Mouse (Mus musculus) frontal cortex, adult 2 months (tissue): Measurements from ENCODE around the gene Tmem120b. TPM values are rescaled to one million over a fixed set of nuclear protein-coding genes. Genes with fewer than 3 reads are reported as not detected.

Experiments used
- DNase-seq, 2 experiments: peaks; one replicate each; pipeline ENCODE4 v3.0.0; 2022; ENCODE audit warnings: low spot score in 1 of 2; ENCODE audit errors: extremely low spot score in 1 of 2
- polyA plus RNA-seq: library from polyadenylated mRNA; depleted of rRNA; stranded (reverse); fragments of >200 nt; gene quantifications from 2 replicates; pipeline ENCODE4 v1.2.3, GENCODE M21; 2012

The Tmem120b gene
- polyA plus RNA-seq, 1 experiment = 11.5 TPM

DNA sequence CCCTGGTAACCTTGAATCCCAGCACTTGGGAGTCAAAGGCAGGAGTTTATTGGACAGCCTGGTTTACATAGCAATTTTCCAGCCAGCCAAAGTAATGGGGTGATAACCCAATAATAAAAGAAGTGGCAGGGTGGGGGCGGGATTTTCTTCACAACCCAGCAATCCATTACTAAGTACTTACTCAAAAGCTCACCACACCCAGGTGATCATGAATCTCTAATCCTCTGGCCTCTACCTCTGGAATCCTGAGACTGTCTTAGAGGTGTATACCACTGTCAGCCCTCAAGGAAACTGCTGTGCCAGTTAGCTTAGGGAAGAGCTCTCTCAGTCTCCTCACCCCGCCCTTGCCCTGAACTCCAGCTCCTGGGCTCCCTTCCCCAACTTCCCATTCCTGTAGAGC lies 18.3 kb downstream of the Tmem120b start:
- no peak for DNase-seq

DNA sequence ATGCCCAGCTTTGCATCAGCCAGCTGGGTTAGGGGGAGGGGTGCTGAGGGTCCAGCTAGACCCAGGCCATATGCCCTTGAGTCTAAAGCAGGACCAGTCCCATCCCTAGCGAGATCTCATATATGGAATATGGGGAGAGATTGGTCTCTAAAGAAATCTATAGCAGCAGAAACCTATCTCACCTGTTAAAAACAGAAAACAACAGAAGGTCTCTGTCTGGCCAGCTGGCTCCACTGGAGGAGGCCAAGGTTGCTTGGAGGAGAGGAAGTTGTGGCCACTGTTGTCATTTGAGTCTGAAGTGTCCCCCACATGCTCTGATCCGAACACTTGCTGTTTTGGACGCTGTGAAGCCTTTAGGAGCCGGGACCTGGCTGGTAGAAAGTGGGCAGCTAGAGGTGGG lies 20.6 kb downstream of the Tmem120b start:
- DNase-seq = no peak

DNA sequence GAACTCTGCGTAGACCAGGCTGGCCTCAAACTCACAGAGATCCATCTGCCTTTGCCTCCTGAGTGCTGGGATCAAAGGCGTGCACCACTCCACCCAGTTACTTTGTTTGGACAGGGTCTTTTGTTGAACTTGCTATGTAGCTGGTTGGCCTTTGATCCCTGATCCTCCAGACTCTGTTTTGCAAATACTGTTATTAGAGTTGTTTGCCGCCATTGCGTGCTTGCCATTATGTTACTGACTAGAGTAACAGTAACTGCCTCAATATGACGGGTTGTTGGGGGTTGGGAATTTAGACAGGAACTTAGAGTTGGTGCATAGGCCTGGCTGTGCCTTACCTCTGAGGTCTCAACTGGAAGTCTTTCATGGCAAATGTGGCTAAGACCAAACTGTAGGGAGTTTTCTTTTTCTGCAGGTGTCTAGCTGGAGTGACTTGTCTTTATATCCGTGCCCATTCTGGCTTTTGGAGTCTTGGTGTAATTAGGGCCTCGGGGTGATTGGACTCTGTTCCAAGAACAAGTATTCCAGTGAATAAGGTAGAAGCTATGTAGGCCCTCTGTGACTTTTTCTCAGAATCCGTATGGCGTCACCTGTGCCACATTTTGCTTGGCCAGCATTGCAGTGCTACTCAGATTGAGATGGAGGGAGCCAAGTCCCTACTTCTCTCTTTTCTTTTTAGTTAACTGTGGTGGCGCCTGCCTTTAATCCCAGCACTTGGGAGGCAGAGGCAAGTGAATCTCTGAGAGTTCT lies 22.5 kb downstream of the Tmem120b start:
- DNase-seq = no peak

DNA sequence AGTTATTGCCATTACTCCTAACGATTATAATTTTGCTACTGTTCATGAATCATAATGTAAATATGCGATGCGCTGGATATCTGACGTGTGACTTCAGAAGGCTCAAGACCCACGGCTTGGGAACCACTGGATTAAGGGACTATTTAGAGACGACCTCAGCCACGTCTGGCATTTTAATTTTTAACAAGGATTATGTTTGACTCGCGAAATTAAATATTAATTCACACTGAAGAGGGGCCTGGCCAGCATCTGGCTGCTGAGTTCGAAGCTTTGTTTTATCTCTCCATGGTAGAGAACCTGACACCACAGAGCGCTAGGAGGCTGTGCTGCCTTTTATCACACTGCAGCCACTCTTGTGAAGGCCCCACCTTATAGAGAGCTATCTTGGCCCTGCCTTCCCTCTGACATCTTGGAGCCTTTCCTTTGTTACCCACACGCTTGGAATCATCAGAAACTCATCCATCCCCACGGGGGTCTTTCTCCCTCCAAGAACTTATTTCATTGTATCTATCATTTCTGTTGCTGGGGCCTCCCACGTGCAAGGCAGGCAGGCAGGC lies 24.9 kb downstream of the Tmem120b start:
- no peak for DNase-seq

DNA sequence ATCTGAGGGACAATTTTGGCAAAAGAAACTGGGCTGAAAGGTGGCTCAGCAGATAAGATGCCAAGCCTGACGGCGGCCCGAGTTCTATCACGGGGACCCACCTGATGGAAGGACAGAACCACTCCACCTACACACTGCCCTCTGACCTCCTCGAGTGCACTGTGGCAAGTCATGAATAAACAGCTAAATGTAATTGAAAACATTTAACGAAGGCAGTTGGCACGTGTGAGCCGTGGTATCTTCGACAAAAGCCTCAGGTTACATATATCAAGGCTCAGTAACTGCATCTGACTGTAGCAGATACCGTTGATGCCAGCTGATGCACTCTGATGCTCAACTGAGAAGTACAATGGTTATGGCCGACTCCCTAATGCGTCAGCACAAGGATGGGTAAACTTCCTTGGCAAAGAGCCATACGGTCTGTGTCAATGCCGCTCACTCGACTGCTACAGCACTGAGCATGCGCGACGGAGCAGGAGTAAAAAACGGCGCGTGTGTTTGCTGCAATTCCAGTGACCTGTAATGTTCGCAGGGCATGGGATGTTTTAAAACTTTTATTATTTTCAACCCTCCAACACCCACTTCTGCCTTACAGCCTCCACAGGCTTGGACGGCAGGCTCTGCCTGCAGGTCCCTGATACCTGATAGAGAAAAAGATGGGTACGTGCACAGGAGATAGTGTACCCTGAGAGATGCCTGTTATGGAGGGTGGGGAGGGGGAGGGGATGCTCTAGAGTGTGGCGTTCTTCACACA lies 26.2 kb downstream of the Tmem120b start:
- peak in 1 of 2 experiments; percentile 41 for DNase-seq

DNA sequence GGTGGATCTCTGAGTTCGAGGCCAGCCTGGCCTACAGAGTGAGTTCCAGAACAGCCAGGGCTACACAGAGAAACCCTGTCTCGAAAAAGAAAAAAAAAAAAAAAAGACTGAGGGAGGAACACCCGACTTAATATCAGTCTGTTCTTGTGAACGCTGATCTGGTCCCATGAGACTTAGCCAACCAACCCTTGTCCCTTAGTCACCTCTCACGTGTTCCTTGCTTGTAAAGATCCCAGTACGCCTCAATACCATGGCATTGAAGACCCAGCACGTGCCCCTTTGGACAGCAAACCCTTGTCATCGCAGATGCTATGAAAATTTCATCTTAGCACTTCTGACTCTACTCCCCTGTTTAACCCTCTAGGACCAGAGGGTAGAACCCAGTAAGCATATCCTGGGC lies 28.1 kb downstream of the Tmem120b start:
- DNase-seq = no peak

DNA sequence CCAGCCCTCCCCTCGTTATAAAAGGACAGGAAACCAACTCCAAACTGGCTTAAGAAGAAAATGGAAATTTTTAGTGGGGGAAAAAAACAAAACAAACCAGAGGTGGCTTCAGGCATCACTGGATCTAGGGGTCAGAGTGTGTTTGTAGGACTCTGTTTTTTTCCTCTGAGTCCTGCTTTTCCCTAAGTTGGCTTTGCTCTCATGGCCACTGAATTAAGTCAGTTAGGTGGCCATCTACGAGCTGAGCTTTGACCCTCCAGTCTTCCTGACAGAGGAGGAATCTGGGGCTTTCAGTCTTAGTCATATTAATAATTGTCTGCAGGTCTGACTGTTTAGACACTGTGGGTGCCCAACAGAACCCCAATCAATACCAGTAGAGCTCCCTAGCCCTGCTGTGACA lies 30.3 kb downstream of the Tmem120b start:
- no peak for DNase-seq

DNA sequence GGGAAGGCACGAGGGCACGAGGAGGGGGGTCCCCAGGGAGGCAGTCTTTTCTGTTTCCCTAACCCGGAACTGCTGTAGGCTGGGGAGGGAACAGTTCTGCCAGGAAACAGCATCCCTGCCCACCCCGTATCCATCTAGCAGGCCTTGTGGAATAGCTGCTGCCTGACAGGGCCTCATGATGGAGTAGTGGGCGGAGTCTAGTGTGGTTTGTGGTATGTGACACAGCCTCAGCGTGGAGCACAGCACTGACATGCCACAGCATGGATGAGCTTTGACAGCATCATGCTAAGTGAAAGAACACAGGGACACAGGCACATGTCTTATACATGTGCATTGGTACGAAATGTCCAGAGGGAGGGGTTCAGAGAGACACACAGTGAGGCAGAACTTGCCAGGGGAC lies 34.2 kb downstream of the Tmem120b start:
- no peak for DNase-seq

DNA sequence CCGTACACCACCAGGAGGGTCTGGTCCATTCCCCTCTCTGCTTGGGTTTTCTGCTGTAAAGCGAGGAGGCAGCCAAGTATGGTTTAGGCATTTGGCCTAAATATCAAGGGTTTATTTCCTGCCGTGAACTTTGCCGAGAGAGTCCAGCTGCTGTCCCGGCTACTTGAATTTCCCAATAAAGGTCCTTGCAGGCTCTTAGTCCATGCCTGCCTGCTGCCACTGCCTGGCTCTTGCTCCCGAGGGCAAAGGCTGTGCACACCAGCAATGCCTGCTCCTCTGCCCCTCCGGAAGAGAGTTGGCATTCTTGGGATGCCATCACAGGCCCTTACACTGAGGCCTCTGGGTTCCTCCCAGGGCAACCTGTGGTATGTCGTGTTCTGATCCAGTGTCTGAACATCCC lies 35.3 kb downstream of the Tmem120b start:
- no peak for DNase-seq

DNA sequence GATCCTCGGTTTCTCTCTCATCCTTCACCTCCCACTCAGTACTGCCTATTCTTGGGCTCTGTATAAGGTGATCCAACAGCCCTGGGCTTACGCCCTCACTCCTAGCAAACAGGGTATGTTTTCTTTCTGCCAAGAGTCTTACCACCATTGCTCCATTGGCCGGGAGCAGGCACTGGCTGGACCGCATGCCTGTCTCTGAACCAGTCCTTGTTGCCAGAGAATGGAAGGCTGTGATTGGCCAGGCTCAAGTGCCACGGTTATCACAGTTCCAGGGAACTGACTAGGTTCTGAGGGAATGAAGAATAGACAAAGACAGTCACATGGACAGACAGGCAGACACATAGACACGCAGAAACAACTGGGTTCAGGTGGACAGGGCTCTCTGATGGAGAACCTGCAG lies 36.6 kb downstream of the Tmem120b start:
- DNase-seq = no peak

DNA sequence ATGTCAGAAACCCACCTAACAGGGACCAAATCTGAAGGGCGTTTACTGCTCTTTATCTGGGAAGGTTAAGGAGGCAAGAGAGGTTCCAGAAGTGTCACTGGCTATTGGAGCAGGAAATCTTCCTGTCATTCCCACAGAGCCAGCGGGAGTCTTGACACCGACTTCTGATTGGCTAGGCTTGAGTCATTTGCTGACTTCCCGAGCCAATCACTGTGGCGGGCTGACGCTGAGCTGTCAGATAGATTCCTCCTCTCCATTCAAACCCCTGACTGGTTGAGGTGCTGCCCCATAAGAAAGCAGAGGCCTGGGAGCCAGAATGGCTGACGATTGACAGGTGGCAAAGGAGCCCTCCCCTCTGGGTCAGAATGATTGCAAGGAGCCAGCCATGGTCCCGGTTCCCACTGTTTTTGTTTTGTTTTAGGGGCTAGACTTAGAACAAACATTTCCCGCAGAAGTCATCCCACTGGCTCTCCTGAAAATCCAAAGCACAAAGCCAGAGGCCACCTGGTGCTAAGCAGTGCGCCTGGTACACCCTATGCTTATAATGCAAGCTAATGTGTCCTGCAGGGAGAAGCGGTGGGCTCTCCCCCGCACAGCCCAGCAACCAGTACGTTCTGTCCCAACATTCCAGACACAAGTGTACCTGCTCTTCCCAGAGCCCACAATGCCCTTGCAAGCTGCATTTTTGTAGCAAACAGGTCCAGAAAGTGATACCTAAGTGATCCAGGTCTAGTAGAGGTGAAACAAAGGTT lies 41.4 kb downstream of the Tmem120b start:
- DNase-seq = peak in 1 of 2 experiments; percentile 53

DNA sequence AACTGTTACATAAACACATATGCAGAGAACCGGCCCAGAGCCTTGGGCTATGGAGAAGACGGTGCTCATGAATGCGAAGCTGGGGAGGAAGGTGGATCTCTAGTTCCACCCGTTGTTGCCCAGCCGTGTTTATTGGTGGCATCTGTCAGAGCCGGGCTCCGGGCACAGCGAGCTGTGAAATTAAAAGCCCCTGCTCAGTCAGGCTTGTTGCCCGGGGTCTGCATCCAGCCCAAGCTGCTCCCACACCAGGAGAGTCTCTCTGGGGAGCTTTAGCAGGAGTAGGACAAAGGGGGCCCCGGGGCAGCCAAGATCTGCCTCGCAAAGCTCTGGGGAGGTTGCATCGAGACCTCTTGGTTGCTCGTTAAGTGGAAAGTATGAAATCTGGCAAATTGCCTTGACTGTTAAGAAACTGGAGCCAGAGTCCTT lies 42.1 kb downstream of the Tmem120b start:
- no peak for DNase-seq

DNA sequence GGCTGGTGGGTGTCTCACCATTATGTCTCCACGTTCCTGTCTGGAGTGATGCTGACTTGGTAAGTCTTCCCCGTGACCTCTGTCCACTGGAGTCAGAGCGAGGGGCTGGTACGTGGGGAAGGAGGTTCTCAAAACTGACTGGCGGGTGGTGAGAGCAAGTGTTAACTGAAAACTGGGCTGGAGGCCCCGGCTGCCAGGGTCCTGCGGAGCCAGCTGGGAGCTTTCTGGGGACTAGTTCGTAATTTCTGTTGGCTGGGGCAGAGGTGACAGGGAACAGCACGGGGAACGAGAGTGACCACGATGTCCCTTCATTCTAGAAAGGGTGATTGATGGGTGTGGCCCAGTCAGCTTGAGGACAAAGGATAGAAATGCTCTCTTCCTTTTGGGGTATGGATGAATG lies 45.9 kb downstream of the Tmem120b start:
- DNase-seq = no peak

DNA sequence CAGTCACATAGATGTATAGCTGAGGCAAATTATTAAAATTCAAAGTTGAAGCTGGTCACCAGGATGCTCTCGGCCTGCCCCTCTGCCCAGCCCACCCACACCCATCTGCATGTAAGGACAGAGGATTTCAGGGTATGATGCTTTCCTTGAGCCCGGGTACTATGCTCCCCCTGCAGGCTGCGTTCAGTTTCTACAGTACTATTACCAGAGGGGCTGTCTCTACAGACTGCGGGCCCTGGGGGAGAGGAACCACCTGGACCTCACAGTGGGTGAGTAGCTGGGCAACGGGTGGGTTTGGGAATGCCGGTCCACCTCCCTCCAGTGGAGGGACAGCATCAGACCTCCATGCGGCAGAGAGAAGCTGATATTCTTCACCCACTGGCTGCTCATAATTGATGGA lies 46.7 kb downstream of the Tmem120b start:
- DNase-seq = peak in 1 of 2 experiments; percentile 52

DNA sequence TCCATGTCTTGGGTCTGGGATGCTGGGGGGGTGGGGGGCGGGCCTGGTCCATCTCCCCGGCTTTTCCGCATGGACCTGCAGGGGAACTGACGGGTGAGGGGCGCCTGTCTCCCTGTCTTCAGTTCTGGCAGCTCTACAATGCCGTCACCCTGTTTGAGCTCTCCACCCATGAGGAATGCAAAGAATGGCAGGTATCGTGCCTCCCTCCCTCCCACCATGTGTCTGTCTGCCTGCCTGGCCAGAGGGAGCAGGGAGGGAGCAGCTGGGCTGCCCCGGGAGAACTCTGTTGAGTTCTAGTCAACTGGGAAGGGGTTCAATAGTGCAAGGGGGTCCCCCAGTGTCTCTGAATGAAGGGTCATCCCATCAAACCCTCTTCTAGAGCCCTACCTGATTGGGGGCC lies 47.9 kb downstream of the Tmem120b start:
- no peak for DNase-seq

DNA sequence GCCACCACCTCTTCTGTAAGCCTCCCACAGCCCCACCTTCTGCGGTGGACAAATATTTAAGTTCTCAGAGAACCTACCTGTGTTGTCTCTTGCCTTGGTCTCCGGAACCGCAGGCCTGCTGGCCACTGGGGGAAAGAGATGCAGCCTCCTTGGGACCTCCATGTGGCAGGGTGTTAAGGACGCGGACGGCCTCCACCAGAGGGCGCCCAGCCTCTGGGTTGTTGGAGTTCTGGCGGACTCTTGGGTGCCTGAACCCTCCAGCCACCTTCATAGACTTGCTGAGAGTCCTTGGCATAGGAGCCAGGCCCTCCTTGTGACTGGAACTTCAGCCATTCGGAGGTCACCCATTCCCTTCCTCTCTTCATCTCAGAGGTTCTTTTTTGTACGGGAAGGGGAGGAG lies 49.0 kb downstream of the Tmem120b start:
- peak in 1 of 2 experiments; percentile 82 for DNase-seq

DNA sequence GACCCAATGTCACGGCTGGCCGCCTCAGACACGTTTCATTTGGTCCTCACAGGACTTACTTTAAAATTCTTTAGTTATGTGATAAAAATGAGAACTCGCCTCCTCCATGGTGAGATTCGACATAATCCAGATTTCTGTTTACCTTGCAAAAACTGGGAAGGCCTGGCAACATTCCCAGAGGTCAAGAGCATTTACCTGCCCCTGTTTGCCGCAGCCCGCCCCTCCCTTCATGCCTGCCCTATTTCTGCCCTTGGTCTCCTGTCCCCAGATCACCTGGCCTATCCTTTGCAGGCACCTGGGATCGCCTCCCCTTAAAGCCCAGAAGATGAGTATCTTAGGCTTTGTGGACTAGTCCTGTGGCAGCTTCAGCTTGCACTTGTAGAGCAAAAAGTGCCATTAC lies 49.6 kb downstream of the Tmem120b start:
- DNase-seq = no peak

DNA sequence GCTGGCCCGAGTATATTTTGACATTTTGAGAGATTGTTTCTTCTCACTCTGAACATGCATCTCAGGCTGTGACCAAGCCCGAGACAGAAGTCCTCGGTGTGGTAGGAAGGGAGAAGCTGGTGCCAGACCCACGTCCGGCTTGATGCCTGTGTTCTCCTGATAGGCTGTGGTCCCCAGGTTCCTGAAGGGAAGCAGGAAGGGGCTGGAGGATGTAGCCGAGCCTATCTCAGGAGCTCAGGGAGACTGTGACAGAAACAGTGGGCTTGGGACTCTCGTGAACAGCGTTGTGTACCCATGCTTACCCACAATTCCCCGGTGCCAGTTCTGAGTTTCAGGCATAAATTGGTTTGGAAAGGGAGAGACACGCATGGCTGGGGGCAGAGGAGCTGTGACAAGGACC lies 50.6 kb downstream of the Tmem120b start:
- no peak for DNase-seq

DNA sequence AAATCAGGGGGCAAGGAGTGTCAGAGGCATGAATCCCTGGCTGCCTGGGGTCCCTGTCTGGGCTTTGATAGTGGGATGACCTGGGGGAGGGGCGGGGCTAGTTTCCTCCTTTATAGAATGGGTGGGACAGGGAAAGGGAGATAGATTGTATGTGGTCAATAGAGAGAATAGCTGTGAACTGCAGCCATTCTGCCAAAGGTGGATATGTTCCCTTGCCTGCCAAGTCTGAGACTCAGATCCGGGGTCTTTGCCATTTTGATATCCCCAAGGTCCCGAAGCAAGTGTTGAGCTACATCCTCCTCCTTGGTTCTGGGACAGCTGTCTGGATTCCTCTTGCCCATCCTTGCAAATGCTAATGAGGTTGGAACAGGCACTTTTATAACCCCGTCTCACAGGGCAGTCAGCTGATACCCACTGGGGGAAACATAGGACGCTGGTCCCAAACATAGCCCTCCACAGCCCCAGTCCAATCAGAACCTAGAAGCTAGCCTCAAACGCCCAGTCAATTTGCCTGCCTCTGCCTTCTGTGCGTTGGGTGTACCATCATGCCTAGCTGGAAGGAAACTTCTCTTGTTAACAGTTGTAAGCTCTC lies 52.5 kb downstream of the Tmem120b start:
- DNase-seq = no peak

DNA sequence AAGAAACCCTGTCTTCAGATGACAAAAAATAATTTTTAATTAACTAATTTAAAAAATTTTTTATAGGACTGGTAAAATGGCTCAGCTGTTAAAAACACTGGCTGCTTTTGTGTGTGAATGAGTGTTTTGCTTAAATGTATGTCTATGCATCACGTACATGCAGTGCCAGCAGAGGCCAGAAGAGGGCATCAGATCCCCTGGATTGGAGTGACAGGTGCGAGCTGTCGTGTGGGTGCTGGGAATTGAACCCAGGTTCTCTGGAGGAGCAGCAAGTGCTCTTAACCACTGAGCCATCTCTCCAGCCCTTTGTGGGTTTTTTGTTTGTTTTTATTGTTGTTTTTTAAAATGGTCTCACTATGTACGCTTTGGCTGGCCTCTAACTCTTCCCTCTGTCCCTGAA lies 54.0 kb downstream of the Tmem120b start:
- no peak for DNase-seq

DNA sequence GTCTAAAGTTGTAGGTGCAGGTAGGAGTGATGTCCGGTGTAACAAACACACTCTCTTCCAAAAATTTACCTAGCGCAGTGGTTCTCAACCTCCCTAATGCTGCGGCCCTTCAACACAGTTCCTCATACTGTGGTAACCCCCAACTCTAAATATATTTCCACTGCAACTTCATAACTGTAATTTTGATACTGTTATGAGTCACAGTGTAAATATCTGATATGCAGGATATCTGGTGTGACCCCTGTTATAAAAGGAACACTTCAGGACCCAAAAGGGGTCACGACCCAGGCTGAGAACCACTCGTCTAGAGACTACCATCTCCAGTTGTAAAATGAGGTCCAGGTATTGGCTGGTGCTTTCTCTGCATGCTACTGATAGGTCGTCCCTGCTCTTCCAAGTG lies 56.9 kb downstream of the Tmem120b start:
- no peak for DNase-seq
